ENCODE assay signal across 8 mouse cellular contexts in the genomic region with DNA sequence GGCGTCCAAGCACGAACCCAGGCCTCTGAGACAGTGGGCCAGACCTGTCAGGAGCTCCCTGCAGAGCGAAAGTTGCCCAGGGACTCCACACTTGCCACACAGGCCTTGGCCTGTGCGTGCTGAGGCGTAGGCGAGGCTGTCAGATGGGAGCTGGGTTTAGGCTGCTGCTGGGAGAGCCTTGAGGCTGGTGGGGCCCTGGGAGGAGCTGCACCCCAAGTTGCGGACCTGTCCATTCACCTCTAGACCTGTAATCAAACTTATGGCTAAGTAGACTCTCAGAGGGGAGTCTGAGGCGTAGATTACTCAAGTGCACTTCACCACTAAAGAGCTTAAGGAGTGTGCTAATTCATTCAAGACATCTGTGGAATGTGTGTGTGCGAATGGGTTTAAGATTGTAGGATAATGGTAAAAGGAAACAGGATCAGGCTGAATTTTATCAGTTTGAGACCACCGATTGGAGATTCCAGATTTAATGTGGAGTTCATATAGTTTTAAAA. TPM values are rescaled to one million over a fixed set of nuclear protein-coding genes. Genes with fewer than 3 reads are reported as not detected.
DNase-seq lines count a peak whose midpoint lies in the region; ATAC-seq and TF ChIP-seq lines count a peak whose summit lies in the region.

No protein-coding gene starts in this region.

- no peak for ATAC-seq in heart, embryonic 11.5 days (replicated peaks; ENCODE audit: insufficient number of reproducible peaks, low FRiP score, low TSS enrichment)
- ATAC-seq in G1E (ENCODE audit: extremely low read depth, insufficient number of reproducible peaks, low FRiP score, poor library complexity, severe bottlenecking) = peak; percentile 31; the same call in 1 of the 2 replicates
- ATAC-seq in hindbrain, embryonic 12.5 days (ENCODE audit: low FRiP score) = no peak

- H3K36me3 ChIP-seq in heart, embryonic 11.5 days (ENCODE audit: control insufficient read depth, insufficient read depth, low read length) = no peaks in the 10 kb centered on the region
- peaks cover 20% of the 10 kb centered on the region for H3K36me3 ChIP-seq in G1E (replicated peaks)
- peaks cover 6% of the 10 kb centered on the region; the same call in 1 of the 2 replicates for H3K36me3 ChIP-seq in hindbrain, embryonic 12.5 days

- H3K27ac ChIP-seq in heart, embryonic 11.5 days (ENCODE audit: low read depth, low read length) = peak overlapping the region; percentile 92
- H3K27ac ChIP-seq in hindbrain, embryonic 12.5 days = peak overlapping the region; percentile 88

- no peak for TF ChIP-seq CTCF in G1E (IDR thresholded peaks at IDR 0.05; ENCODE audit: low read depth, low read length)

- H3K4me2 ChIP-seq in heart, embryonic 11.5 days = peak overlapping the region; percentile 72
- H3K4me2 ChIP-seq in hindbrain, embryonic 12.5 days (replicated peaks) = peak overlapping the region; percentile 86

- WGBS in heart, embryonic 11.5 days (ENCODE audit: insufficient replicate concordance) = 7% methylated on average over 10 of the region's 10 CpGs
- 20% methylated on average over 10 of the region's 10 CpGs for WGBS in hindbrain, embryonic 12.5 days

- no peak for DNase-seq in heart, postnatal 14 days
- DNase-seq in G1E (ENCODE audit: low spot score) = no peak
- DNase-seq in lung, postnatal 36 days = peak; percentile 69
- DNase-seq in right cerebral cortex, postnatal 10 days (ENCODE audit: low spot score in 2 of 2) = no peak
- DNase-seq in thymus, postnatal 25 days = no peak
- DNase-seq in left cerebral cortex, adult 8-10 months (ENCODE audit: low spot score in 2 of 2) = no peak

- no peaks in the 10 kb centered on the region for H3K9me3 ChIP-seq in heart, embryonic 11.5 days (replicated peaks; ENCODE audit: control insufficient read depth, low read length)
- H3K9me3 ChIP-seq in G1E (replicated peaks) = no peaks in the 10 kb centered on the region
- no peaks in the 10 kb centered on the region for H3K9me3 ChIP-seq in hindbrain, embryonic 12.5 days (replicated peaks)

- peak overlapping the region; percentile 65 for H3K4me3 ChIP-seq in heart, embryonic 11.5 days (ENCODE audit: low read depth, low read length)
- peak overlapping the region; percentile 83 for H3K4me3 ChIP-seq in G1E (ENCODE audit: low read depth, low read length)
- H3K4me3 ChIP-seq in hindbrain, embryonic 12.5 days = peak overlapping the region; percentile 50

- intact Hi-C loops in heart, postnatal 14 days (cut with DNase I) = loop anchor here (2.0 to 5.0 kb wide), 3 partner anchors 41 to 145 kb away; a partner anchor contains a TSS

- peak overlapping the region; percentile 73 for H3K9ac ChIP-seq in heart, embryonic 11.5 days (ENCODE audit: low read depth, low read length)
- peak overlapping the region; percentile 77 for H3K9ac ChIP-seq in hindbrain, embryonic 12.5 days

- no peaks in the 10 kb centered on the region for H3K27me3 ChIP-seq in heart, embryonic 11.5 days (ENCODE audit: control insufficient read depth, insufficient read depth, low read length)
- H3K27me3 ChIP-seq in G1E (ENCODE audit: insufficient read depth, low read length) = no peaks in the 10 kb centered on the region
- H3K27me3 ChIP-seq in hindbrain, embryonic 12.5 days = no peaks in the 10 kb centered on the region

- no peaks in the 10 kb centered on the region; the same call in 1 of the 2 replicates for H3K4me1 ChIP-seq in heart, embryonic 11.5 days (ENCODE audit: control insufficient read depth, insufficient read depth, low read length)
- H3K4me1 ChIP-seq in G1E (ENCODE audit: insufficient read depth, low read depth, low read length) = peaks cover 22% of the 10 kb centered on the region
- peaks cover 10% of the 10 kb centered on the region for H3K4me1 ChIP-seq in hindbrain, embryonic 12.5 days

RNA-seq across cellular contexts. Expression of a gene that starts 0.6 kb away (rescaled TPM):
- polyA plus RNA-seq in heart, embryonic 11.5 days (2014; fragmentation: Nextera tagmentation; extraction: Ambion mirVana) = 4.4 and 5.0 TPM in 2 replicates
- total RNA-seq in heart, postnatal 14 days (2021) = 10 to 100 TPM; 34.8 to 35.2 TPM
- total RNA-seq in G1E (2014; fragmentation: Nextera tagmentation) = 7.1 and 11.4 TPM in 2 replicates
- 4.8 and 7.2 TPM in 2 replicates for total RNA-seq in G1E (2017)
- polyA plus RNA-seq in G1E (2012) = 0.53 and 0.95 TPM in 2 replicates
- polyA plus RNA-seq in hindbrain, embryonic 12.5 days (2016; fragmentation: Nextera tagmentation; extraction: Ambion mirVana) = 8.1 and 9.3 TPM in 2 replicates
- total RNA-seq in left cerebral cortex, adult 8-10 months (2022) = 10 to 100 TPM; 17.3 to 19.4 (median 18.7) TPM

RNA-seq across cellular contexts. Expression of a gene that starts 37.9 kb away (rescaled TPM):
- polyA plus RNA-seq in heart, embryonic 11.5 days (2014; fragmentation: Nextera tagmentation; extraction: Ambion mirVana) = 0.47 and 0.51 TPM in 2 replicates
- not detected for total RNA-seq in heart, postnatal 14 days (2021)
- not detected in 2 replicates for total RNA-seq in G1E (2014; fragmentation: Nextera tagmentation)
- not detected in 2 replicates for total RNA-seq in G1E (2017)
- polyA plus RNA-seq in G1E (2012) = not detected in 2 replicates
- 1.1 TPM in 2 replicates for polyA plus RNA-seq in hindbrain, embryonic 12.5 days (2016; fragmentation: Nextera tagmentation; extraction: Ambion mirVana)
- total RNA-seq in left cerebral cortex, adult 8-10 months (2022) = not detected

RNA-seq across cellular contexts. Expression of a gene that starts 58.7 kb away (rescaled TPM):
- polyA plus RNA-seq in heart, embryonic 11.5 days (2014; fragmentation: Nextera tagmentation; extraction: Ambion mirVana) = 0.10 TPM in 1 of 2 replicates, not detected in the other
- total RNA-seq in heart, postnatal 14 days (2021) = not detected
- not detected in 2 replicates for total RNA-seq in G1E (2014; fragmentation: Nextera tagmentation)
- total RNA-seq in G1E (2017) = 0.11 TPM in 1 of 2 replicates, not detected in the other
- polyA plus RNA-seq in G1E (2012) = not detected in 2 replicates
- polyA plus RNA-seq in hindbrain, embryonic 12.5 days (2016; fragmentation: Nextera tagmentation; extraction: Ambion mirVana) = not detected in 2 replicates
- not detected for total RNA-seq in left cerebral cortex, adult 8-10 months (2022)

RNA-seq across cellular contexts. Expression of a gene that starts 59.9 kb away (rescaled TPM):
- polyA plus RNA-seq in heart, embryonic 11.5 days (2014; fragmentation: Nextera tagmentation; extraction: Ambion mirVana) = 34.4 and 42.1 TPM in 2 replicates
- 100 to 1,000 TPM; 109 to 113 TPM for total RNA-seq in heart, postnatal 14 days (2021)
- 107 and 125 TPM in 2 replicates for total RNA-seq in G1E (2014; fragmentation: Nextera tagmentation)
- total RNA-seq in G1E (2017) = 89.4 and 113 TPM in 2 replicates
- 4.6 and 6.6 TPM in 2 replicates for polyA plus RNA-seq in G1E (2012)
- 115 and 120 TPM in 2 replicates for polyA plus RNA-seq in hindbrain, embryonic 12.5 days (2016; fragmentation: Nextera tagmentation; extraction: Ambion mirVana)
- total RNA-seq in left cerebral cortex, adult 8-10 months (2022) = 100 to 1,000 TPM; 161 to 172 (median 163) TPM
